Mouse (Mus musculus): ENCODE results near the gene Cblb. TPM values are rescaled to one million over a fixed set of nuclear protein-coding genes. Genes with fewer than 3 reads are reported as not detected.

The Cblb gene
- polyA plus RNA-seq, 1 experiment from 2014 or later: 12.4 TPM

GRCm38 (mm10) chr16:52071766-52072209 lies 40.8 kb downstream of the Cblb start:
- no peak overlapping the region for H3K27ac ChIP-seq (ENCODE audit: low read depth, low read length)
- H3K9me3 ChIP-seq (ENCODE audit: control insufficient read depth, low read length): no peaks in the 10 kb centered on the region
- ATAC-seq (ENCODE audit: low read depth): no peak
- no peaks in the 10 kb centered on the region for H3K36me3 ChIP-seq (ENCODE audit: control insufficient read depth, insufficient read depth, low read length)
- H3K4me1 ChIP-seq (ENCODE audit: control insufficient read depth, insufficient read depth, low read length): no peaks in the 10 kb centered on the region; the same call in 1 of the 2 replicates
- H3K4me3 ChIP-seq (ENCODE audit: low read depth, low read length): no peak overlapping the region
- H3K9ac ChIP-seq (replicated peaks; ENCODE audit: low read depth, low read length): no peak overlapping the region
- no peak overlapping the region for H3K4me2 ChIP-seq (ENCODE audit: low read depth, low read length)
- no peaks in the 10 kb centered on the region for H3K27me3 ChIP-seq (ENCODE audit: control insufficient read depth, insufficient read depth, low read length)
- WGBS: 71% methylated on average over 6 of the region's 6 CpGs

- Histone ChIP-seq H3K4me1 (ENCODE audit: control insufficient read depth, insufficient read depth, low read length) (peaks cover 3% of the 10 kb centered on the region; the same call in 1 of the 2 replicates), H3K27ac (ENCODE audit: low read depth, low read length) (no peak overlapping the region), H3K9me3 (ENCODE audit: control insufficient read depth, low read length) (no peaks in the 10 kb centered on the region), H3K4me2 (ENCODE audit: low read depth, low read length) (no peak overlapping the region), H3K9ac (replicated peaks; ENCODE audit: low read depth, low read length) (no peak overlapping the region), H3K4me3 (ENCODE audit: low read depth, low read length) (no peak overlapping the region), H3K36me3 (ENCODE audit: control insufficient read depth, insufficient read depth, low read length) (no peaks in the 10 kb centered on the region), H3K27me3 (ENCODE audit: control insufficient read depth, insufficient read depth, low read length) (no peaks in the 10 kb centered on the region)
- ATAC-seq (ENCODE audit: low read depth): no peak
- 62% methylated on average over 7 of the region's 7 CpGs for WGBS
Observed at GRCm38 (mm10) chr16:52076652-52077051, 45.6 kb downstream of the Cblb start.

- H3K9me3 ChIP-seq (ENCODE audit: control insufficient read depth, low read length): no peaks in the 10 kb centered on the region
- 0 out of 2 replicates have a peak, but pooled peaks cover 3% of the 10 kb centered on the region for H3K4me1 ChIP-seq (ENCODE audit: control insufficient read depth, insufficient read depth, low read length)
- no peaks in the 10 kb centered on the region for H3K36me3 ChIP-seq (ENCODE audit: control insufficient read depth, insufficient read depth, low read length)
- no peak overlapping the region for H3K9ac ChIP-seq (replicated peaks; ENCODE audit: low read depth, low read length)
- no peaks in the 10 kb centered on the region for H3K27me3 ChIP-seq (ENCODE audit: control insufficient read depth, insufficient read depth, low read length)
- H3K27ac ChIP-seq (ENCODE audit: low read depth, low read length): no peak overlapping the region
- no peak for ATAC-seq (ENCODE audit: low read depth)
- 60% methylated on average over 4 of the region's 4 CpGs for WGBS
- no peak overlapping the region for H3K4me3 ChIP-seq (ENCODE audit: low read depth, low read length)
- no peak overlapping the region for H3K4me2 ChIP-seq (ENCODE audit: low read depth, low read length)
Observed at GRCm38 (mm10) chr16:52077901-52078300, 46.9 kb downstream of the Cblb start.

- Histone ChIP-seq H3K4me1 (ENCODE audit: control insufficient read depth, insufficient read depth, low read length) (0 out of 2 replicates have a peak, but pooled peaks cover 3% of the 10 kb centered on the region), H3K27ac (ENCODE audit: low read depth, low read length) (no peak overlapping the region), H3K9me3 (ENCODE audit: control insufficient read depth, low read length) (no peaks in the 10 kb centered on the region), H3K9ac (replicated peaks; ENCODE audit: low read depth, low read length) (no peak overlapping the region), H3K36me3 (ENCODE audit: control insufficient read depth, insufficient read depth, low read length) (no peaks in the 10 kb centered on the region), H3K27me3 (ENCODE audit: control insufficient read depth, insufficient read depth, low read length) (no peaks in the 10 kb centered on the region), H3K4me2 (ENCODE audit: low read depth, low read length) (no peak overlapping the region), H3K4me3 (ENCODE audit: low read depth, low read length) (no peak overlapping the region)
- 84% methylated on average over 9 of the region's 9 CpGs for WGBS
- no peak for ATAC-seq (ENCODE audit: low read depth)
Observed at GRCm38 (mm10) chr16:52078758-52079474, 47.9 kb downstream of the Cblb start.

- no peaks in the 10 kb centered on the region for H3K9me3 ChIP-seq (ENCODE audit: control insufficient read depth, low read length)
- H3K36me3 ChIP-seq (ENCODE audit: control insufficient read depth, insufficient read depth, low read length): no peaks in the 10 kb centered on the region
- H3K27ac ChIP-seq (ENCODE audit: low read depth, low read length): no peak overlapping the region
- no peak overlapping the region for H3K4me3 ChIP-seq (ENCODE audit: low read depth, low read length)
- no peak overlapping the region for H3K9ac ChIP-seq (replicated peaks; ENCODE audit: low read depth, low read length)
- H3K4me1 ChIP-seq (ENCODE audit: control insufficient read depth, insufficient read depth, low read length): 0 out of 2 replicates have a peak, but pooled peaks cover 3% of the 10 kb centered on the region
- 82% methylated on average over 8 of the region's 8 CpGs for WGBS
- H3K4me2 ChIP-seq (ENCODE audit: low read depth, low read length): no peak overlapping the region
- ATAC-seq (ENCODE audit: low read depth): no peak
- H3K27me3 ChIP-seq (ENCODE audit: control insufficient read depth, insufficient read depth, low read length): no peaks in the 10 kb centered on the region
Observed at GRCm38 (mm10) chr16:52079475-52079823, 48.4 kb downstream of the Cblb start.

- H3K27me3 ChIP-seq (ENCODE audit: control insufficient read depth, insufficient read depth, low read length): no peaks in the 10 kb centered on the region
- WGBS: 90% methylated on average over 11 of the region's 11 CpGs
- no peak overlapping the region for H3K4me2 ChIP-seq (ENCODE audit: low read depth, low read length)
- H3K4me3 ChIP-seq (ENCODE audit: low read depth, low read length): no peak overlapping the region
- no peak for ATAC-seq (ENCODE audit: low read depth)
- H3K4me1 ChIP-seq (ENCODE audit: control insufficient read depth, insufficient read depth, low read length): 0 out of 2 replicates have a peak, but pooled peaks cover 3% of the 10 kb centered on the region
- no peaks in the 10 kb centered on the region for H3K9me3 ChIP-seq (ENCODE audit: control insufficient read depth, low read length)
- no peak overlapping the region for H3K27ac ChIP-seq (ENCODE audit: low read depth, low read length)
- no peak overlapping the region for H3K9ac ChIP-seq (replicated peaks; ENCODE audit: low read depth, low read length)
- no peaks in the 10 kb centered on the region for H3K36me3 ChIP-seq (ENCODE audit: control insufficient read depth, insufficient read depth, low read length)
Observed at GRCm38 (mm10) chr16:52080619-52081395, 49.8 kb downstream of the Cblb start.

- no peaks in the 10 kb centered on the region for H3K36me3 ChIP-seq (ENCODE audit: control insufficient read depth, insufficient read depth, low read length)
- no peak overlapping the region for H3K9ac ChIP-seq (replicated peaks; ENCODE audit: low read depth, low read length)
- no peaks in the 10 kb centered on the region for H3K27me3 ChIP-seq (ENCODE audit: control insufficient read depth, insufficient read depth, low read length)
- no peak overlapping the region for H3K27ac ChIP-seq (ENCODE audit: low read depth, low read length)
- 0 out of 2 replicates have a peak, but pooled peaks cover 3% of the 10 kb centered on the region for H3K4me1 ChIP-seq (ENCODE audit: control insufficient read depth, insufficient read depth, low read length)
- ATAC-seq (ENCODE audit: low read depth): no peak
- 80% methylated on average over 3 of the region's 3 CpGs for WGBS
- H3K4me3 ChIP-seq (ENCODE audit: low read depth, low read length): no peak overlapping the region
- H3K4me2 ChIP-seq (ENCODE audit: low read depth, low read length): no peak overlapping the region
- H3K9me3 ChIP-seq (ENCODE audit: control insufficient read depth, low read length): no peaks in the 10 kb centered on the region
Observed at GRCm38 (mm10) chr16:52081756-52082155, 50.7 kb downstream of the Cblb start.

- ATAC-seq (ENCODE audit: low read depth): 0 out of 2 replicates have a peak, but pooled peaks have one; percentile 48
- H3K4me1 ChIP-seq (ENCODE audit: control insufficient read depth, insufficient read depth, low read length): no peaks in the 10 kb centered on the region
- no peak overlapping the region for H3K9ac ChIP-seq (replicated peaks; ENCODE audit: low read depth, low read length)
- no peaks in the 10 kb centered on the region for H3K27me3 ChIP-seq (ENCODE audit: control insufficient read depth, insufficient read depth, low read length)
- no peak overlapping the region for H3K4me2 ChIP-seq (ENCODE audit: low read depth, low read length)
- H3K36me3 ChIP-seq (ENCODE audit: control insufficient read depth, insufficient read depth, low read length): no peaks in the 10 kb centered on the region
- WGBS: 94% methylated on average over 9 of the region's 9 CpGs
- no peaks in the 10 kb centered on the region for H3K9me3 ChIP-seq (ENCODE audit: control insufficient read depth, low read length)
- H3K4me3 ChIP-seq (ENCODE audit: low read depth, low read length): no peak overlapping the region
- H3K27ac ChIP-seq (ENCODE audit: low read depth, low read length): no peak overlapping the region
Observed at GRCm38 (mm10) chr16:52086793-52087450, 55.9 kb downstream of the Cblb start.
